Mouse (Mus musculus): ENCODE measurements around the gene Snap29.

Gene Snap29

GRCm38 (mm10) chr16:17405736-17406443, at the start of gene Snap29, which contains the start of gene Pi4ka:
Gene Snap29, plus strand, starts transcription at chr16:17405986.
Gene Pi4ka, minus strand, starts transcription at chr16:17406314.
- DNase-seq (ENCODE audit: low read depth, low spot score): peak; percentile 95

GRCm38 (mm10) chr16:17356031-17356430, 49.8 kb upstream of the Snap29 start:
- no peak for DNase-seq (ENCODE audit: low read depth, low spot score)

- DNase-seq (ENCODE audit: low read depth, low spot score): peak; percentile 35
These were observed 47.0 kb upstream of the Snap29 start for GRCm38 (mm10) chr16:17358787-17359186.

- DNase-seq (ENCODE audit: low read depth, low spot score): no peak
These were observed 23.5 kb upstream of the Snap29 start for GRCm38 (mm10) chr16:17382306-17382705.

GRCm38 (mm10) chr16:17383594-17384326, 22.0 kb upstream of the Snap29 start:
- no peak for DNase-seq (ENCODE audit: low read depth, low spot score)

GRCm38 (mm10) chr16:17392784-17393183, 13.0 kb upstream of the Snap29 start:
- no peak for DNase-seq (ENCODE audit: low read depth, low spot score)

GRCm38 (mm10) chr16:17402855-17403254, 2.9 kb upstream of the Snap29 start:
- no peak for DNase-seq (ENCODE audit: low read depth, low spot score)

GRCm38 (mm10) chr16:17405271-17405696, 502 bp upstream of the Snap29 start:
- peak; percentile 79 for DNase-seq (ENCODE audit: low read depth, low spot score)

- DNase-seq (ENCODE audit: low read depth, low spot score): peak; percentile 44
These were observed 886 bp downstream of the Snap29 start for GRCm38 (mm10) chr16:17406512-17407231.

GRCm38 (mm10) chr16:17409046-17409445, 3.3 kb downstream of the Snap29 start:
- no peak for DNase-seq (ENCODE audit: low read depth, low spot score)

- no peak for DNase-seq (ENCODE audit: low read depth, low spot score)
These were observed 4.4 kb downstream of the Snap29 start for GRCm38 (mm10) chr16:17410209-17410608.

- DNase-seq (ENCODE audit: low read depth, low spot score): no peak
These were observed 17.2 kb downstream of the Snap29 start for GRCm38 (mm10) chr16:17423021-17423420.

GRCm38 (mm10) chr16:17432576-17432975, 26.8 kb downstream of the Snap29 start:
- no peak for DNase-seq (ENCODE audit: low read depth, low spot score)

- DNase-seq (ENCODE audit: low read depth, low spot score): peak; percentile 90
These were observed 46.0 kb downstream of the Snap29 start, which contains the start of gene Crkl for GRCm38 (mm10) chr16:17451541-17452372. Gene Crkl, plus strand, starts transcription at chr16:17451987.

GRCm38 (mm10) chr16:17452373-17452715, 46.6 kb downstream of the Snap29 start:
- DNase-seq (ENCODE audit: low read depth, low spot score): no peak

- no peak for DNase-seq (ENCODE audit: low read depth, low spot score)
These were observed 51.1 kb downstream of the Snap29 start for GRCm38 (mm10) chr16:17456901-17457300.

- no peak for DNase-seq (ENCODE audit: low read depth, low spot score)
These were observed 54.5 kb downstream of the Snap29 start for GRCm38 (mm10) chr16:17460254-17460653.

GRCm38 (mm10) chr16:17461596-17461995, 55.8 kb downstream of the Snap29 start:
- DNase-seq (ENCODE audit: low read depth, low spot score): no peak

- no peak for DNase-seq (ENCODE audit: low read depth, low spot score)
These were observed 57.4 kb downstream of the Snap29 start for GRCm38 (mm10) chr16:17463184-17463583.

GRCm38 (mm10) chr16:17466875-17467663, 61.3 kb downstream of the Snap29 start:
- DNase-seq (ENCODE audit: low read depth, low spot score): peak; percentile 49

- DNase-seq (ENCODE audit: low read depth, low spot score): no peak
These were observed 66.7 kb downstream of the Snap29 start for GRCm38 (mm10) chr16:17472498-17472897.

Measured in telencephalon, adult 2 months (tissue).